Mouse (Mus musculus): ENCODE measurements at regions not wholly inside any gene's neighbourhood (a gene's known extent, or its start where the extent isn't known, plus 50 kb on each side); places are given as distances from the start of the nearest gene placed in this dataset.

- no peak for TF ChIP-seq CTCF (IDR thresholded peaks at IDR 0.05)
- H3K27me3 ChIP-seq (ENCODE audit: insufficient read depth, low read length) = no peaks in the 10 kb centered on the region
- H3K4me1 ChIP-seq (ENCODE audit: insufficient read depth, low read length) = no peaks in the 10 kb centered on the region
- no peaks in the 10 kb centered on the region for H3K9me3 ChIP-seq (ENCODE audit: low read length)
- no peak overlapping the region for H3K9ac ChIP-seq (replicated peaks; ENCODE audit: low read length, poor library complexity, severe bottlenecking)
- no peak overlapping the region for H3K4me3 ChIP-seq (ENCODE audit: low read depth, low read length)
- H3K36me3 ChIP-seq (ENCODE audit: insufficient read depth, low read length) = no peaks in the 10 kb centered on the region
- WGBS = 77% methylated on average over 2 of the region's 2 CpGs
- H3K4me2 ChIP-seq (ENCODE audit: low read depth, low read length, poor library complexity, severe bottlenecking) = no peak overlapping the region
- ATAC-seq (ENCODE audit: low FRiP score) = no peak
- H3K27ac ChIP-seq (ENCODE audit: low read depth, low read length) = no peak overlapping the region
- peak; percentile 10 for DNase-seq (ENCODE audit: low spot score)
Observed at GRCm38 (mm10) chr1:194878440-194878839, 60.2 kb upstream of the Cd34 start.

- Histone ChIP-seq H3K27me3 (ENCODE audit: insufficient read depth, low read length) (no peaks in the 10 kb centered on the region), H3K27ac (ENCODE audit: low read depth, low read length) (no peak overlapping the region), H3K36me3 (ENCODE audit: insufficient read depth, low read length) (no peaks in the 10 kb centered on the region), H3K9ac (replicated peaks; ENCODE audit: low read length, poor library complexity, severe bottlenecking) (no peak overlapping the region), H3K9me3 (ENCODE audit: low read length) (no peaks in the 10 kb centered on the region), H3K4me1 (ENCODE audit: insufficient read depth, low read length) (no peaks in the 10 kb centered on the region), H3K4me3 (ENCODE audit: low read depth, low read length) (no peak overlapping the region), H3K4me2 (ENCODE audit: low read depth, low read length, poor library complexity, severe bottlenecking) (peak overlapping the region; percentile 24; the same call in 1 of the 2 replicates)
- DNase-seq (ENCODE audit: low spot score) (peak; percentile 90), ATAC-seq (ENCODE audit: low FRiP score) (peak; percentile 72; the same call in 1 of the 2 replicates)
- TF ChIP-seq CTCF (IDR thresholded peaks at IDR 0.05) = peak; percentile 99
- 26% methylated on average over 22 of the region's 22 CpGs for WGBS
Observed at GRCm38 (mm10) chr1:194879324-194880233, 59.0 kb upstream of the Cd34 start.

- Histone ChIP-seq H3K27ac (ENCODE audit: low read depth, low read length) (no peak overlapping the region), H3K27me3 (ENCODE audit: insufficient read depth, low read length) (no peaks in the 10 kb centered on the region), H3K4me1 (ENCODE audit: insufficient read depth, low read length) (0 out of 2 replicates have a peak, but pooled peaks cover 3% of the 10 kb centered on the region), H3K4me3 (ENCODE audit: low read depth, low read length) (no peak overlapping the region), H3K36me3 (ENCODE audit: insufficient read depth, low read length) (no peaks in the 10 kb centered on the region), H3K9me3 (ENCODE audit: low read length) (no peaks in the 10 kb centered on the region), H3K9ac (replicated peaks; ENCODE audit: low read length, poor library complexity, severe bottlenecking) (no peak overlapping the region), H3K4me2 (ENCODE audit: low read depth, low read length, poor library complexity, severe bottlenecking) (no peak overlapping the region)
- ATAC-seq (ENCODE audit: low FRiP score) = no peak
- no peak for DNase-seq (ENCODE audit: low spot score)
- no peak for TF ChIP-seq CTCF (IDR thresholded peaks at IDR 0.05)
Observed at GRCm38 (mm10) chr1:194881556-194882223, 56.9 kb upstream of the Cd34 start.

GRCm38 (mm10) chr1:194885071-194885686 is 53.4 kb upstream of the Cd34 start:
- Histone ChIP-seq H3K4me2 (ENCODE audit: low read depth, low read length, poor library complexity, severe bottlenecking) (no peak overlapping the region), H3K9ac (replicated peaks; ENCODE audit: low read length, poor library complexity, severe bottlenecking) (no peak overlapping the region), H3K4me3 (ENCODE audit: low read depth, low read length) (no peak overlapping the region), H3K4me1 (ENCODE audit: insufficient read depth, low read length) (0 out of 2 replicates have a peak, but pooled peaks cover 3% of the 10 kb centered on the region), H3K27me3 (ENCODE audit: insufficient read depth, low read length) (no peaks in the 10 kb centered on the region), H3K9me3 (ENCODE audit: low read length) (no peaks in the 10 kb centered on the region), H3K27ac (ENCODE audit: low read depth, low read length) (no peak overlapping the region), H3K36me3 (ENCODE audit: insufficient read depth, low read length) (no peaks in the 10 kb centered on the region)
- WGBS = 60% methylated on average over 5 of the region's 5 CpGs
- ATAC-seq (ENCODE audit: low FRiP score) (no peak), DNase-seq (ENCODE audit: low spot score) (peak; percentile 24)
- no peak for TF ChIP-seq CTCF (IDR thresholded peaks at IDR 0.05)

GRCm38 (mm10) chr1:194885687-194886077 is 52.9 kb upstream of the Cd34 start:
- H3K36me3 ChIP-seq (ENCODE audit: insufficient read depth, low read length) = no peaks in the 10 kb centered on the region
- H3K4me1 ChIP-seq (ENCODE audit: insufficient read depth, low read length) = 0 out of 2 replicates have a peak, but pooled peaks cover 3% of the 10 kb centered on the region
- H3K9ac ChIP-seq (replicated peaks; ENCODE audit: low read length, poor library complexity, severe bottlenecking) = no peak overlapping the region
- no peak overlapping the region for H3K4me2 ChIP-seq (ENCODE audit: low read depth, low read length, poor library complexity, severe bottlenecking)
- ATAC-seq (ENCODE audit: low FRiP score) (no peak), DNase-seq (ENCODE audit: low spot score) (peak; percentile 40)
- 71% methylated on average over 5 of the region's 5 CpGs for WGBS
- H3K27me3 ChIP-seq (ENCODE audit: insufficient read depth, low read length) = no peaks in the 10 kb centered on the region
- no peak overlapping the region for H3K4me3 ChIP-seq (ENCODE audit: low read depth, low read length)
- H3K27ac ChIP-seq (ENCODE audit: low read depth, low read length) = no peak overlapping the region
- H3K9me3 ChIP-seq (ENCODE audit: low read length) = no peaks in the 10 kb centered on the region
- TF ChIP-seq CTCF (IDR thresholded peaks at IDR 0.05) = no peak
